Mouse (Mus musculus): ENCODE data around the gene Slc16a14.

Gene Slc16a14

DNA sequence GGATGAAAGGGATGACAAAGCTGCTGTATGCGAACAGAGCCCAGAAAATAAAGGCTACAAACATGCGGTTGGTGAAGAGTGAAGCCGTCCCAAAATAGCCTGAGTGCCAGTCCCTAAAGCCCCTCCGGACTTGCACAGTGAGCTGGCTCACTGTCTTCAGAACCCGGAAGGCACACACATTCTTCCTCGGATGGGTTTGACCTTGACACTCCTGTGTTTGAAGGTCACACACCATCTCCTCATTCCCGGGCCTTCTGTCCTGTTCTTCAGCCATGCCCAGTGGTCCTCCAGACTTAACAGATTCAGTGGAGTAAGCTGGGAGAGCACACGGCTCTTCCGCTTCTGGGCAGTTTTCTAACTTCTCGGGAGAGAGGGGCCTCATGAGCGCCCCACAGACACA lies 22.4 kb downstream of the Slc16a14 start:
- no peak for DNase-seq (ENCODE audit: low read depth, low spot score)

DNA sequence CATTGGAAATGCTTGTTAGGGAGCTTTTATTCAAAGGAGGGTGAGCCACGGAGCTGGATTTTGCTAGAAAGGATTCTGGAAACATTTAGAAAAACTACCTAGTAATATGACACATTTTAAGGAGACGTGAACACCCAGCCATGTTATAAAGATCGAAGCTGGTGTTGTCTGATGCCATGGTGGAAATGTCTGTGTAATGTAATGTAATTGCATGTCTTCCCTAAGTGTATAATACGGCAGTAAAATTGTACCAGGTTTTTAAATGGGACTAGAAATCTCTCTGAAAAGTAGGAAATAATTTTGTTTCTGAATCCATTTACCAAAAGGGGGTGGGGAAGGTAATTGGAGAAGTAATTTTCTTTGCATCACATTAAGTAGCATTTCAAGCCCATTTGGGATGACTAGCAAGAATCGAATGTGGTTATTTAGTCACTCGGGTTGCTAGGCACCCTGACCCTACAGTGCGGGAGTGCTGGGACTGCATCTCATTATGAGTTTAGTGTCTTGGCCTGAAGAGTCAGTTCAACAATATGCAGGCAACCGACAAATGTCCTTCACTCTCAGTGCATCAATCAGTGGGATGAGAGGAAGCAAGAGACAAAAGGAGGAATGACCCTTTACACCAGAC lies 24.6 kb downstream of the Slc16a14 start:
- no peak for DNase-seq (ENCODE audit: low read depth, low spot score)

DNA sequence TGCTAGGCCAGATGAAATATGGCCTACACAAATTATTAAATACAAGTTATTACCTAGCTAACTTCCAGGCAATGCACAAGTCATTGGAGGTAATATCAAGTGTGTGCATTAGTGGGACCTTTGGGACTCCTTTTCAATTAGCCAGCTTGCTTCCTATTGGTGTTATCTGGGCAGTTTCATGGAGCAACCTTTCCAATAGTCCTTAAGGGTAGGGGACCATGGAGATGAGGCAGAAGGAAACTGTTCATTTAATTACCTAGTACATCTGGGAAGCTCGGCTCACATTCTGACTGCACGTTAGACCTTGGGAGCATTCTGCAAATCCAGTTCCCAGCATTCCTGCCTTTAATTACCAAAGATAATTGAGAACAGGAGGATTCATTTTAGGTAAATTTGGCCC lies 30.5 kb downstream of the Slc16a14 start:
- no peak for DNase-seq (ENCODE audit: low read depth, low spot score)

DNA sequence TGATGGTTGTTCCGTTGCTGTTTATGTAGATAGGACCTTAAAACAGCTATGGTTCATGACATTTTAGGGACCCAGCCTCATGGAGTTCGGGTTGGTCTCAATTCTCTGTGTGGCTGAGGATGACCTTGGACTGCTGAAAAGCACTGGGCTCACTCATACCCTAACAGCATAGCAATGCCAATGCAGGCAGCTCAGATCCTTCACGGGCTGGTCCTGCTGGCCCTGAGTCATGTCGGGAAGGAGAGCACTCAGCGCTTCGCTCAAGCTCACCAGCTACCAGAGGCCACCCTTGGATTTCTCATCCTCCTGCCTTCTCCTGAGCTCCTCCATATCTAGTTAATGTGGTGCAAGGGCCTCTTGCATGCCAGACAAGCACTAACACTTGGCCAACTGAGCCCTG lies 35.8 kb downstream of the Slc16a14 start:
- DNase-seq (ENCODE audit: low read depth, low spot score): no peak

DNA sequence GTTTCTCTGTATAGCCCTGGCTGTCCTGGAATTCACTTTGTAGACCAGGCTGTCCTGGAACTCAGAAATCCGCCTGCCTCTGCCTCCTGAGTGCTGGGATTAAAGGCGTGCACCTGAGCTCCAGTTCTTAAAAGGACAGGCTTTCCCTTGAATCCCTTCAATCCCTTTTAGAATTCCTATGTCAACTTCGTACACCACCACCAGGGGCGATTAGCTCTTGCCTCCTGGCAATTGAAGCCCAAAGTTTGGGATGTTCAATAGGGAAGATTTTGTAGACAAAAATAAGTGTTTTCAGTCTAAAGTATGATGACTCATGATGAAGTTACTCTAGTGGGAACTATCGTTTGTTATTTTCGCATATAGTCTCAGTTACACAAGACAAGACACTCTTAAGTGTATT lies 37.6 kb downstream of the Slc16a14 start:
- no peak for DNase-seq (ENCODE audit: low read depth, low spot score)

DNA sequence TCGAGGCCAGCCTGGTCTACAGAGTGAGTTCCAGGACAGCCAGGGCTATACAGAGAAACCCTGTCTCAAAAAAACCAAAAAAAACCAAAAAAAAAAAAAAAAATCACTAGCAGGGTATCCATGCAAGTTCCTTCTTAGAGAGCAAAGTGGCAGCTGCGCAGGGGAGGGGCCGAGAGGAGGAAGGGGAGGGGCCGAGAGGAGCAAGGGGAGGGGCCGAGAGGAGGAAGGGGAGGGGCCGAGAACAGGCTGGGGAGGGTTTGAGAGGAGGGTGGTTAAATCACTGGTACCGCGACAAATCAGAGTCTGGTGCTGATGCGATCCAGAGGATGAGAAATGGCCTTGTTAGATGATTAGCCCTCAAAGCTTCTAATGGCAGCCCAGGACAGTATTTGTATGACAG lies 43.2 kb downstream of the Slc16a14 start:
- DNase-seq (ENCODE audit: low read depth, low spot score): no peak

DNA sequence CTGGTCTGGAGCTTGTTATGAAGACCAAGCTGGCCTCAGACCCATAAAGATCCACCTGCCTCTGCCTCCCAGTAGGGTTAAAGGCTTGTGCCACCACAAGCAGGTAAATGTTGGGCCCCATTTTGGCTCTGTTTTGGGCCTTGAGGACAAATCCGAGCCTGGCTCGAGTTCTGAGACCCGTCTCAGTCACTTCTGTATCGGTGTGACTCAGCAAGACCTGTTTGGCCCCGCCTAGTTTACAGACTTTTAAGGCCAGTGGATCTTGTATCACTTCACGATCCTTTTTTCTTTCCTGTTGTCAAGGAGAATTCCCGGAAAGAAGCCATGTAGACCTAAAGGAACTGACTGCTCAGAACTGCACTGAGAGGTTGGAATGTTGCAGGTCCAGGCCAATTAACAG lies 44.4 kb downstream of the Slc16a14 start:
- DNase-seq (ENCODE audit: low read depth, low spot score): no peak

DNA sequence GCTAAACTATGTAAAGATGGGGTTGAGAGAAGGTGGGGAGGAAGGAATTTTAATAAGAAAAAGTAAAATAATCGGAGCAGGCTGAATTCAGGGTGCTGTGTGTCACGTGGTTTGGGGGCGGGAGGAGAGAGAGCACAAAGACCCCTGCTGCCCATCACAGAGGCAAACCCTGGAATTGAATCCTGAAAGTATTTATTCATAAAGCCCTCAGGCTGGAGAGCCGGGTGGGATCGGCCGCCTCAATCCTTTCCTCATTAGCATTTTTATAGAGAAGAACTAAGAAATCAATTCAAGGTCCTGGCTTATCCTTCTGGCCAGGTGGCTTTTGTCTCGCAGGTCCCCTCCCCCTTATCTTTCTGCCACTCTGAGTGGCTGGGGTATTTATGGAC lies 44.9 kb downstream of the Slc16a14 start:
- no peak for DNase-seq (ENCODE audit: low read depth, low spot score)

DNA sequence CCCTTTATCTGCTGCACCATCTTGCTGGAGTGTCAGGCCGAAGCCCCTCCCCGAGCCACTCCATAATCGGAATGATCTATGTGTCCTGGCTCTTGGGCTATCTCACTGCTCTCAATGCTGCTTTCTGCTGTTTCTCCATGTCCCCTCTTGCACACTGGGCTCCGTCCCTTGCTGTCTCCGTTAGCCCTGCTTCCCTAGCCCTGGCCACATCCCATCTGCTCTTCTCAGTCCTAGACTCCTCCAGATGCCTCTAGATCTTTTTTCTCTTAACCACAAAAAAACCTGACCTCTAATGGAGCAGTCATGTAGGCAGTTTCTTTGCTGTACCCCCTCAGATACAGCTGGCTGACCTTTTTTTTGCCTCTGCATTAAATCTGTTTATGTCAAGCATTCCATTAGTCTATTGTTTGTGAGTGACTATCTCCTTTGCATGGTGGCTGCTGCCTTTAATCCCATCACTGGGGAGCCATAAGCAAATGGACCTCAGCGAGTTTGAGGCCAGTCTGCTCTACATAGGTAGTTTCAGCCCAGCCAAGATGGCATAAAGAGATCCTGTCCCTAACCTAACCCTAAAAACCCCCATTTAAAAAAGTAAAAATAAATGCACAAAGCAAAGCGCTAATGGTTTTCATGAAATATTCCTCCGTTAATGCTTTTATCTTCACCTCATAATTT lies 45.5 kb downstream of the Slc16a14 start:
- DNase-seq (ENCODE audit: low read depth, low spot score): no peak

DNA sequence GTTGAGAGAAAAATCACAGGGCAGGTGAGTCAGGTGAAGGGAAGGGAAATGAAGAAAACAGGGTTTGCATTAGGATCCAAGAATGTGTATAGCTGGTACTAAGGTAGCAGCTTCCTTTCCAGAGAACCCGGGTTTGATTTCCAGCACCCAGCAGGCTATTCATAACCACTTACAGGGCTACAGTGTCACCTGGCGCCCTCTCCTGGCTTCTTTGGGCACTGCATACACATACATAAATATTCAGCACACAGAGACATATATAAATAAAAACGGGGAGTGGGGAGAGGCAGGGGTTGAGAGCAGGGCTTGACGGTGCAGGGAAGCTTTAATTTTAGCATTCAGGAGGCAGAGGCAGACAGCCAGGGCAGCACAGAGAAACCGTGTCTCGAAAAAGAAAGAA lies 49.0 kb downstream of the Slc16a14 start:
- DNase-seq (ENCODE audit: low read depth, low spot score): peak; percentile 34

DNA sequence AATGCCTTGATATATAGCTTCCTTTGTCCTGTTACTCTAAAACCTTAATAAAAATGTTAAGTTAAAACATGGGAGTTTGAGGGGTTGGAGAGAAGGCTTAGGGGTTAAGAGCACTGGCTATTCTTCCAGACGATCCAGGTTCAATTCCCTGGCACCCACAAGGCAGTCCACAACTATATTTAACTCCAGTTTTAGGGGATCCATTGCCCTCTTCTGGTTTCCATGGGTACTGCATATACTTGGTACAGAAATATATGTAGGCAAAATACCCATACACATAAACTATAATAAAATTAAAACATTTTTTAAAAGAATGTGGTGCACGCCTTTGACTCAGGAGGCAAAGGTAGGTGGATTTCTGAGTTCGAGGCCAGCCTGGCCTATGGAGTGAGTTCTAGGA lies 49.8 kb downstream of the Slc16a14 start:
- DNase-seq (ENCODE audit: low read depth, low spot score): peak; percentile 36

DNA sequence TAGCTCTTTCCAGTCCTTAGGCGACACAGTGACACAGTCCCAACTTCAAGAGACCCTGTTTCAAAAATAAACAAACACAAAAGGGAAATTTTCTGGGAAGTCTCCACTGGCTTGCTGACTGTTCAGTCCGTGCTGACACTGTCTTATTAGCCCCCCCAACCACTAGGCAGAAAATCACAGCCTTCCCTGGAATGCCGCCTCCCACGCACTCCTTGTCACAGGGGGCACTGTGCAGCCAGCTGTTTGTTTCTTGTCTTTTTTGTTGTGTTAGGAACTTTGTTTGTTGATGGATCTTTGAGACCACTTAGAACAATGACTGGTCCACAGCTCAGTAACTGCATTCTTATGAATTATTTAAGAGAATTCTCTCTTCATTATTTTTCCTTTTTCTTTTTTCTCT lies 51.0 kb downstream of the Slc16a14 start:
- no peak for DNase-seq (ENCODE audit: low read depth, low spot score)

DNA sequence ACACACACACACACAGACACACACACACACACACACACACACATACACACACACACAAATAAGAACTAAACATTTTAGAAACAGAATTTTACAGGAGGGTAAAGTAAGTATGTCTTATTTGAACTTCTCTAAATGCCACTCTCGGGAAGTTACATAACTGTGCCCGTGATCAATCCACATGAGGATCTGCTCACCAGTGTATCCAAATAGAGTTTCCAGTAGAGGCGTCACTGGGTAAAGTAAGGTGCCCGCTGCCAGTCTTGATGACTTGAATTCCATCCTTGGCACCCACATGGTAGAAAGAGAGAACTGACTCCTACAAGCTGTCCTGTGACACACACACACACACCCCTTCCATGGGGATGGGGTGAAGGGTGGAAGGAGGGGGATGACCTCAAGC lies 52.0 kb downstream of the Slc16a14 start:
- DNase-seq (ENCODE audit: low read depth, low spot score): no peak

DNA sequence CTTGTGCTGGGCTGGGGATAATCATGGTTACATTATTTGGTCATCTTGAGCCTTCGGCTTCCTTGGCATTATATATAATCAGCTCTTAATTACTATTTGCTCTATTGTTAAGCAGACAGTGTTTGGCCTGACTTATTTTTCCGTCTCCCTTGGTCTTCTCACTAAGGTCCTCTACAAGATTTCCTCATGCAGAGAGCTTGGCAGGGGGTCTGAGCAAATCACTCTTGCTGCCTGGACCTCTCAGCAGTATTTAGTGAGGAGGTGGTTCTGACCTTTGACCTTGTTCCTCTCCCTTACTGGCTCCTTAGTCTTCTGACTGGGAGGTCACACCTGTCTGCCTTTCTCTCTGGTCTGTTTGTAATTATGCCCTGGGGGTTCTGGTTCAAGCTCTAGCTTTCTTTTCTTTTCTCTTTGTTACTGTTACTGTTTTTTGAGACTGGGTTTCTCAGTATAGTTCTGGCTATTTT lies 52.8 kb downstream of the Slc16a14 start:
- DNase-seq (ENCODE audit: low read depth, low spot score): no peak

DNA sequence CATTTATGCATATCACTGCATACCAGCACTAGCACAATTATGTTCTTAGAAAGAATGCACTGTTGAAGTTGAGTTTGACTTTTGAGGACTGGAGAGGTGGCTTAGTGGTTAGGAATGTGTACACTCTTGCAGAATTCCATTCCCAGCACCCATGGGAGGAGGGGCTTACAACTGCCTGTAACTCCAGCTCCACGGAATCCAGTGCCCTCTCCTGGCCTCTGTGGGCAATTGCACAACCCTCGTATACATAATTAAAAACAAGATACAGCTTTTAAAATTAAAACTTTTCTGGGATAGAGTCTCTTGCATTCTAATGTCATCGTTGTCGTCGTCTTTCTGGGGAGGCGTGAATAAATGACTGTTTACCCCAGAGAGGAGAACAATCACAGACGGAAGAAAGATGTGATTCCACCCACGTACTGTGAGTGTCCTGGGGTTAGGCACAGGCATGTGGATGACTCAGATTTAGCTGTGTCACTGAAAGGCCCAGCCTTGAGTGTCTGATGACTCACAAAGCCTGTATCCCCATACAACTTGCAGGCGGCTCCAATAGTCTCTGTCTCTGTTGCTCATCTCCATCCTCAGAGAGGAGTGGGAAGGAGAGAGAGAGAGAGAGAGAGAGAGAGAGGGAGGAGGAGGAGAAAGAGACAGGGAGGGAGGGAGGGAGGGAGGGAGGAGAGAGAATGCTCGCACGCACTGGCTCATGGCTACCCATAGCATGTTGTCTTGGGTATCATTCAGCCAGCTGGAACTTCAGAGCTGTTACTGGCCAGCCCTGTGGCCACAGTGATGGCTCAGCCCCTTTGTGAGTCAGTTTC lies 53.5 kb downstream of the Slc16a14 start:
- DNase-seq (ENCODE audit: low read depth, low spot score): peak; percentile 29

DNA sequence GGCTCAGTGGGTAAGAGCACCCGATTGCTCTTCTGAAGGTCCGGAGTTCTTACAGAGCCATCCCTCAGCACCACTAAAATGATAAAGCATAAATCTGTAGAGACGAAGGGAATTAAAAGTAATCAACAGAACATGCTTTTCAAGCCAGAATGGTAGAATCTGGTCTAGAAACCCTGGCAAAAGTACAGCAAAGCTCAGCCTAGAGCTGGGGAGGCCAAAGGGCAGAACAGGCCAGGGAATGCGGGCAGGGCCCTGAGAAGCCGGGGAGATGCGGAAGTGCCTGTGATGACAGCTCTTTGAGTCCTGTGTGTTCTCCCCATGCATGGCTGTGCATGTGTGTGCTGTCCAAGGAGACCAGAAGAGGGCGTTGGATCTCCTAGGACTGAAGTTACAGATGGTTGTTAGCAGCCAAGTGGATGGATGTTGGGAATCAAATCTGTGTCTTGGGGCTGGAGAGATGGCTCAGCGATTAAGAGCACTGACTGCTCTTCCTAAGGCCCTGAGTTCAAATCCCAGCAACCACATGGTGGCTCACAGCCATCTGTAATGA lies 55.3 kb downstream of the Slc16a14 start:
- no peak for DNase-seq (ENCODE audit: low read depth, low spot score)

DNA sequence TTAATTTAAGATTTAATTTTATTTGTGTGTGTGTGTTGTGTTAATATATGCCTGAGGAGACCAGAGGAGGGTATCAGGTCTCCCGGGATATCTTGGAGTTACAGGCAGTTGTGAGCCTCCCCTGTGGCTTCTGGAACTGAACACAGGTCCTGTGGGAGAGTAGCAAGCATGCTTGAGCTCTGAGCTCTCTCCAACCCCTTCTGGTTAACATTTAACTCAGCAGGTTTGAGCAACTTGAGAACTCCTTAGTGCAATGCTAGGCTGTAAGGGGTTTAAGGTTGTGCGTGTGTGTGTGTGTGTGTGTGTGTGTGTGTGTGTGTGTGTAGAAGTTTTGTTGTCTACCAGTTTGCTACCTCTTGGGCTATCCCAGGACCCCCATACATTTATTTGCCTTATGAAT lies 57.3 kb downstream of the Slc16a14 start:
- no peak for DNase-seq (ENCODE audit: low read depth, low spot score)

DNA sequence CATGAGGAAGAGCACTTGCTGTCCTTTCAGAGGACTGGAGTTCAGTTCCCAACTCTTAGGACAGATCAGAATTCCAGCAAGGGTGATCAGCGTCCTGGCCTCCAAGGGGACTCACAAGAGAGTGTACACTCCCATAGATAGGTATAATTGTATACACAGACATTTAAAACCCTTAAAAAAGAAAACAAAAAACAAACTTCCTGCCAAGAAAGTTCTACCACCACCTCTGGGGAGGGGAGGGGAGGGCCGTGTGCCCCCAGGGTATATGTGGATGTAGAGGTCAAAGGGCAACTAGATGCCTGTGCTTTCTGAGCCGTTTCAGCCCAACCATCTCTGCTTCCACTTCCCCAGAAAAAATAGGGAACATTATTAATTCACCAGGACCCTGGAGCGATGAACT lies 62.0 kb downstream of the Slc16a14 start:
- no peak for DNase-seq (ENCODE audit: low read depth, low spot score)

DNA sequence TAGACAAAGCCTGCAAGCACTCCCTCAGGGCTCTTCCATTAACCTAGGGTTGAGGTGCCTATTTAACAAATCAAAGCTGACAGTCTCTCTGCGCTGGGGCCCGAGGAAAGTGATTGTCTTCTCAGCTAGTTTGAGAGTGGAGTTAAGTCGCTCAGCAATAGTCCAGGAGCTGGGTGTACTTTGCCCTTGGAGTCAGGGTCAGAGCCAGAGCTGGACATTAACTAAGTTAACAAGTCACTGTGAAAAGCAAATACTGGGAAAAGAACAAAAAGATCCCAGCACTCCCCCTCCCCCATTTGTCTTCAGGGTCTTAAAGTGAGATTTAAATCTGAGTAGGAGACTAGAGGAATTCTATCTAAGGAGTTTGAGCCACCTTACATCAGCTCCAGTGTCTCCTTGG lies 62.8 kb downstream of the Slc16a14 start:
- no peak for DNase-seq (ENCODE audit: low read depth, low spot score)

DNA sequence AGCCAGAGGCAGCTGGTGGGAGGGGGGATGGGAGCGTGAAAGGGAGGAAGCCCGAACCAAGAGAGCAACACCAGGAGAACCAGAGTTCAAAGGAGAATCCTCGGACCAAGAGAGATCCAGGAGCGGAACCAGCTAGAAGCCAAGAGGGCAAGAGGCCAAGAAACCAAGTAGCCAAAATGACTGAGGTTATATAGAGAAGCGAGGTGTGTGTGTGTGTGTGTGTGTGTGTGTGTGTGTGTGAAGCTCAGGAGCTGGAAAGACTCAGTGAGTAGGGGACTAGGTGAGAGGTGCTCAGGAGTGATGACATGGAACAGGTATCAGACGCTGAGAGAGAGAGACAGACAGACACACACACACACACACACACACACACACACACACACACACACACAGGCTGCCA lies 63.8 kb downstream of the Slc16a14 start:
- DNase-seq (ENCODE audit: low read depth, low spot score): no peak

DNA sequence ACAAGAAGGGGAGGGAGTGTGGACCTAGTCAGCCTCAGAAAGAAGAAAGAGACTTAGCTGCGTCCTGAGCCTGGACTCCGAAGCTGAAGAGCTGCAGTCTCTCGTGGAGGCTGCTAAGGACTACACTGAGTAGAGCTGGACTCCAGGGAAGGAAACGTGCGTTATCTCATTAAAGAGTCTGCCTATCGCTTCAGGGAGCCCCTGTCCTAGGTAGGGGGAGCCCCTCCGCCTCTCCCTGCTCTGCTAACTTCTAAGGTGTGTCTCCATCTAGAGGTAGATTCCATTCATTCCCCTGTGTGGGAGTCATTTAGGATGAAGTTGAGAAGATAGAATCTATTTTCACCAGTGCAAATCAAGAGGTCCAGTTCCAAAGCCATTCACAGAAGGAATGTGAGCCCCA lies 65.4 kb downstream of the Slc16a14 start:
- no peak for DNase-seq (ENCODE audit: low read depth, low spot score)

DNA sequence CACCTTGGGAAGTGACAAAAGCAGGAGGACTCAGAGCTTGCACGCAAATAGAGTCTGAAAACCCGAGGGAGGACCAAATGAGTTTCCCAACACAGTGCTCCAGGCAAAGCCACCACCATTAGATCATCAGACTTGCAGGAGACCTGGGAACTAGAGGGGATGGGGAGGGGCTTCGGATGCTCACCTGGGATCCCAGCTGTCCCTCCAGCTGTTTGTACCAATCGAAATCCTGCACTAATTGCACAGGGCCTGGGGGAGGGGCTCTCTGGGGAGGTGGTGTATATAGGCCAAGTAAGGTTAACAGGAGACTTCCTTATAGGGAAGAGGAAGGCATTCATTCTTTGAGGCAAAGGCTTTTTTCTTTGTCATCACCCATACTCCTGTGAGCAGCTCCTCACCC lies 66.1 kb downstream of the Slc16a14 start:
- DNase-seq (ENCODE audit: low read depth, low spot score): no peak

DNA sequence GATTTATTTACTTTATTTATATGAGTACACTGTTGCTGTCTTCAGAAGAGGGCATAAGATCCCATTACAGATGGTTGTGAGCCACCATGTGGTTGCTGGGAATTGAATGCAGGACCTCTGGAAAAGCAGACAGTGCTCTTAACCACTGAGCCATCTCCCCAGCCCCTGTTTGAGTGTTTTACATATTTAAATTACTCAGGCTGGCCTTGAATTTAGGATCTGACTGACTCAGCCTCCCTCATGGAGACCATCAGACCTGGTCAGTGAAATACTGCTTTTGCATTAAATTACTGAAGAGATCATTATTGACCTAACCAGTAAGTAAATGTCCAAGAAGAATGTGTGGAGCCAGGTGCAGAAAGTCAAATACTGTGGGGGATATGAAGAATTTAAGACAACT lies 66.6 kb downstream of the Slc16a14 start:
- no peak for DNase-seq (ENCODE audit: low read depth, low spot score)
